Mouse (Mus musculus): ENCODE results near the gene Col1a1. TPM values are rescaled to one million over a fixed set of nuclear protein-coding genes. Genes with fewer than 3 reads are reported as not detected.

Col1a1 gene
- polyA plus RNA-seq, 1 experiment from 2014 or later = 163 TPM

DNA sequence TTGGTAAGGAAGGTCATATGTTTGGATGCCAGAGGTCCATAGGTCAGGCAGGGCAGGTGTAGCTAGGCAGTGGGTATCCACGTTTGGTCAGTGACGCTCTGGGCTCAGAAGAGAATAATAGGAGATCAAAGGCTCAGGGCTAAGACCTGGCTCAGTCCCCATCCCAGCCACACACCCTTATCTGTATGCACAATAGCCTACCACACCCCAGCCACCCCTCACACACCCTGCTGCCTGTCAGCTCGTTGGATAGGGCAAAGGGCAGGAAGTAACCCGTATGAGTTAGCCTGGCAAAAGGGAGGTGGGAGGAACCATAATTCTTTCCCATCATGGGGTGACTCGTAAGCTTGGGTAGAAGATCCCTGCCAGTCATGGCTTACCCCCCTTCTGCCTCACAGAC lies 61.6 kb downstream of the Col1a1 start:
- DNase-seq (ENCODE audit: low spot score) = no peak
- Histone ChIP-seq H3K4me2 (ENCODE audit: low read depth, low read length, severe bottlenecking) (no peak overlapping the region), H3K4me1 (replicated peaks; ENCODE audit: control insufficient read depth, insufficient read depth, low read length) (peaks cover 21% of the 10 kb centered on the region), H3K36me3 (ENCODE audit: control insufficient read depth, insufficient read depth, low read length) (peaks cover 11% of the 10 kb centered on the region; the same call in 1 of the 2 replicates), H3K9ac (ENCODE audit: low read length) (no peak overlapping the region), H3K4me3 (ENCODE audit: low read depth, low read length) (no peak overlapping the region), H3K27ac (ENCODE audit: low read depth, low read length) (no peak overlapping the region), H3K9me3 (ENCODE audit: control insufficient read depth, low read length) (no peaks in the 10 kb centered on the region), H3K27me3 (ENCODE audit: control insufficient read depth, insufficient read depth, low read length) (no peaks in the 10 kb centered on the region)
- WGBS = 73% methylated on average over 5 of the region's 5 CpGs
- ATAC-seq (replicated peaks; ENCODE audit: low FRiP score) = no peak

DNA sequence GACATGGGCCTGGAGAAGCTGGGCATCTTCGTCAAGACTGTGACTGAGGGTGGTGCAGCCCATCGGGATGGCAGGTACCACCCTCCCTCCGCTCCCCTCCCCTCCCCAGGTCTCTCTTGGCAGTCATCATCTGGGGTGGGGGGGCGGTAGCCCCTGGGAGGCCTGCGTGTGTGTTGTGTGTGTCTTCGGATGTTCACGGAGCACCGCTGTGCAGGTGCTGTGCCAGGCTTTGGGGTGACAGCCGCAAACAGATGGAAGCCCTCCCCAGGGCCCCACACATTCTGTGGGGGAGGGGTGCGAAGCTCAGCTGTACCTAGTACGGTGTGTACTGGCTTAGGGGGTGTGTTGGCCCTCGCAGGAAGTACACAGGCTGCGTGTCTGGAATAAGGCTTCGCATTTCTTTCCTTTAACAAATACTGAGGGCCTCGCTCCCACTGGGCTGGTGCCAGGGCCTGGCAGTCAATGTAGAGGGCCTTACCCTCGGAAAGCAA lies 62.1 kb downstream of the Col1a1 start:
- Histone ChIP-seq H3K9me3 (ENCODE audit: control insufficient read depth, low read length) (no peaks in the 10 kb centered on the region), H3K4me3 (ENCODE audit: low read depth, low read length) (no peak overlapping the region), H3K27ac (ENCODE audit: low read depth, low read length) (0 out of 2 replicates have a peak overlapping the region, but pooled peaks have one; percentile 12), H3K4me1 (replicated peaks; ENCODE audit: control insufficient read depth, insufficient read depth, low read length) (peaks cover 17% of the 10 kb centered on the region), H3K4me2 (ENCODE audit: low read depth, low read length, severe bottlenecking) (no peak overlapping the region), H3K36me3 (ENCODE audit: control insufficient read depth, insufficient read depth, low read length) (peaks cover 16% of the 10 kb centered on the region; the same call in 1 of the 2 replicates), H3K9ac (ENCODE audit: low read length) (no peak overlapping the region), H3K27me3 (ENCODE audit: control insufficient read depth, insufficient read depth, low read length) (no peaks in the 10 kb centered on the region)
- ATAC-seq (replicated peaks; ENCODE audit: low FRiP score) (no peak), DNase-seq (ENCODE audit: low spot score) (no peak)
- 88% methylated on average over 16 of the region's 16 CpGs for WGBS

DNA sequence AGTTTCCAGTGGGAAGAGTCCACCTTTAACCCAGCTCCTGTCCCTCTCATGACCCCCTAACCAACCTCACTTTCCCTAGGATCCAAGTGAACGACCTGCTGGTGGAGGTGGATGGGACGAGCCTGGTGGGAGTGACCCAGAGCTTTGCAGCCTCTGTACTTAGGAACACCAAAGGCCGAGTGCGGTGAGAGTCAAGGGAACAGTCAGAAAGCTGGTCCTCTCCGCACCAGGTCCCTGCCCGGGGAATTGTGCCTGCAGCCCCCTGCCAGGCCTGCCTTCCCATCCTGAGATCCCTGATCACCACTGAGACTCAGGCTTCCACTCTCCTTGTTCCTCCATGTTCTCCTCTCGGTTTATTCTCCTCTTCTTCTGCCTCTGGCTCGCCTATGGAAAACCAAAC lies 64.1 kb downstream of the Col1a1 start:
- no peak for ATAC-seq (replicated peaks; ENCODE audit: low FRiP score)
- peak; percentile 46 for DNase-seq (ENCODE audit: low spot score)
- Histone ChIP-seq H3K36me3 (ENCODE audit: control insufficient read depth, insufficient read depth, low read length) (peaks cover 17% of the 10 kb centered on the region; the same call in 1 of the 2 replicates), H3K9me3 (ENCODE audit: control insufficient read depth, low read length) (no peaks in the 10 kb centered on the region), H3K9ac (ENCODE audit: low read length) (no peak overlapping the region; the same call in 1 of the 2 replicates), H3K4me2 (ENCODE audit: low read depth, low read length, severe bottlenecking) (no peak overlapping the region), H3K4me1 (replicated peaks; ENCODE audit: control insufficient read depth, insufficient read depth, low read length) (peaks cover 8% of the 10 kb centered on the region; the same call in 1 of the 2 replicates), H3K4me3 (ENCODE audit: low read depth, low read length) (no peak overlapping the region), H3K27ac (ENCODE audit: low read depth, low read length) (no peak overlapping the region), H3K27me3 (ENCODE audit: control insufficient read depth, insufficient read depth, low read length) (no peaks in the 10 kb centered on the region)
- 81% methylated on average over 8 of the region's 8 CpGs for WGBS

DNA sequence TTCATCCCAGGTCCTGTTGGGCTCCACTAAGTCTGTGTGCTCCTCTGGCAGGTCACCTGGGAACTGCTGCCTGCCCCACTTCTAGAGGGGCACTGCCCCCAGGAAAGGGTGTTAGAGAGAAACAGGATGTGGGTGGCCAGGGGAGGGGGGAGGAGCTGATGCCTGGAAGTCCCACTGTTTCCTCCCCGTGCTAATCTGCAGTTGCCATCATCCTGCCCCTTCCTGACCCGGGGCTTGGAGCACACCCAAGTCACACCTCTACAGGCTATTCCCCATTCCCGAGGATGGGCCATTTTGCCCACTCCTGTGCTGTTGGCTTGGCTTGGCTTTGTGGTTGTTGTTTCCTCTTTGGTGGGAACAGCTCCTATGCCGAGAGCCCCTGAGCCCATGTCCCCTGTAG lies 64.5 kb downstream of the Col1a1 start:
- WGBS = 70% methylated on average over 4 of the region's 4 CpGs
- Histone ChIP-seq H3K36me3 (ENCODE audit: control insufficient read depth, insufficient read depth, low read length) (peaks cover 19% of the 10 kb centered on the region; the same call in 1 of the 2 replicates), H3K4me2 (ENCODE audit: low read depth, low read length, severe bottlenecking) (no peak overlapping the region), H3K4me1 (replicated peaks; ENCODE audit: control insufficient read depth, insufficient read depth, low read length) (peaks cover 5% of the 10 kb centered on the region; the same call in 1 of the 2 replicates), H3K27me3 (ENCODE audit: control insufficient read depth, insufficient read depth, low read length) (no peaks in the 10 kb centered on the region), H3K9me3 (ENCODE audit: control insufficient read depth, low read length) (no peaks in the 10 kb centered on the region), H3K27ac (ENCODE audit: low read depth, low read length) (no peak overlapping the region), H3K9ac (ENCODE audit: low read length) (no peak overlapping the region; the same call in 1 of the 2 replicates), H3K4me3 (ENCODE audit: low read depth, low read length) (no peak overlapping the region)
- ATAC-seq (replicated peaks; ENCODE audit: low FRiP score) (peak; percentile 9; the same call in 1 of the 2 replicates), DNase-seq (ENCODE audit: low spot score) (peak; percentile 58)

DNA sequence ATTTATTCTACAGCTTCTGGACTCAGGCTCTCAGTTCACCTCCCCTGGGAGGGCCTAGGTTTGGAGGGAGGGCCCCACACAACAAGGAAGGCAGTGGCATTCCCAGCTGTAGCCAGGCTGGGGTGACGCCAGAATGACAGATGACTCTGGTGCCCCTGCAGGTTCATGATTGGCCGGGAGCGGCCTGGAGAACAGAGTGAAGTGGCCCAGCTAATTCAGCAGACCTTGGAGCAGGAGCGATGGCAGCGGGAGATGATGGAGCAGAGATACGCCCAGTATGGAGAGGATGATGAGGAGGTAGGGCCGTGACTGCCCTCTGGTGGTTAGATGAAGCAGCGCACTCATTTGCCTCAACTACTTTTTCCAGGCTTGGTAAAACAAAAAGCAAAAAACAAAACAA lies 65.0 kb downstream of the Col1a1 start:
- peak; percentile 70 for ATAC-seq (replicated peaks; ENCODE audit: low FRiP score)
- no peak overlapping the region for H3K9ac ChIP-seq (ENCODE audit: low read length)

DNA sequence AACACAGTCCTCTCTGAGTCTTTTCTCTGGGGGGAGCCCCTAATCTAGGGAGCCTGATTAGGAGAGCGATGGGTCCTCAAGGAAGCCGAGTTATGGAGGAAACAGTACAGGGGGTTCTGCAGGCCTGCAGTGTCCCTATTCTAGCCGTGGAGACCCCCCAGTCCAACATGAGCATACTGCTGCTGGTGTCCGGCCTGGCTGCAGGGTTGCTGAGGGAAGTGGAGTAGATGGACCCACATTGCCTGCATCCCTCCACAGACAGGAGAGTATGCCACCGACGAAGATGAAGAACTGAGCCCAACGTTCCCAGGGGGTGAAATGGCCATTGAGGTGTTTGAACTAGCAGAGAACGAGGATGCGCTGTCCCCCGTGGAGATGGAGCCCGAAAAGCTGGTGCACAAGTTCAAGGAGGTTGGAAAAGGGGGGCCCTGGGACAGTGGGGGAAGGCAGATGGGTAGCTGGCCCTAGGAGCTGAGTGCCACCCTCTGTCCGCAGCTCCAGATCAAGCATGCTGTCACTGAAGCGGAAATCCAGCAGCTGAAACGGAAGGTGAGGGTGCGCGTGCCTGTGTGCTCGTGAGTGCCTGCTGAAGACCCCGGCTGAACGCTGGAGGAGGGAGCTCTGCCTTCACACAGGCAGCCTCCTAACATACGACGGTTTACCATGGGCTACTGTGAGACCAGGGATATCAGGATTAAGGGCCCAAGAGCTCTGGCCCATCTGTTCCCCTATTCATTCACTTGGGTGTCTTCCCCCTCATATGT lies 65.7 kb downstream of the Col1a1 start:
- Histone ChIP-seq H3K4me3 (ENCODE audit: low read depth, low read length) (no peak overlapping the region), H3K4me1 (replicated peaks; ENCODE audit: control insufficient read depth, insufficient read depth, low read length) (peaks cover 4% of the 10 kb centered on the region; the same call in 1 of the 2 replicates), H3K27me3 (ENCODE audit: control insufficient read depth, insufficient read depth, low read length) (no peaks in the 10 kb centered on the region), H3K27ac (ENCODE audit: low read depth, low read length) (no peak overlapping the region), H3K9ac (ENCODE audit: low read length) (no peak overlapping the region), H3K9me3 (ENCODE audit: control insufficient read depth, low read length) (no peaks in the 10 kb centered on the region), H3K36me3 (ENCODE audit: control insufficient read depth, insufficient read depth, low read length) (peaks cover 14% of the 10 kb centered on the region; the same call in 1 of the 2 replicates), H3K4me2 (ENCODE audit: low read depth, low read length, severe bottlenecking) (no peak overlapping the region)
- DNase-seq (ENCODE audit: low spot score) (peak; percentile 49), ATAC-seq (replicated peaks; ENCODE audit: low FRiP score) (no peak)
- WGBS = 86% methylated on average over 21 of the region's 21 CpGs

More for the DNA sequence above, 65.0 kb downstream of the Col1a1 start:
- peaks cover 19% of the 10 kb centered on the region; the same call in 1 of the 2 replicates for H3K36me3 ChIP-seq (ENCODE audit: control insufficient read depth, insufficient read depth, low read length)
- no peak overlapping the region for H3K27ac ChIP-seq (ENCODE audit: low read depth, low read length)
- peak; percentile 82 for DNase-seq (ENCODE audit: low spot score)
- no peaks in the 10 kb centered on the region for H3K9me3 ChIP-seq (ENCODE audit: control insufficient read depth, low read length)
- no peaks in the 10 kb centered on the region for H3K27me3 ChIP-seq (ENCODE audit: control insufficient read depth, insufficient read depth, low read length)
- H3K4me1 ChIP-seq (replicated peaks; ENCODE audit: control insufficient read depth, insufficient read depth, low read length) = peaks cover 4% of the 10 kb centered on the region; the same call in 1 of the 2 replicates
- H3K4me2 ChIP-seq (ENCODE audit: low read depth, low read length, severe bottlenecking) = no peak overlapping the region
- no peak overlapping the region for H3K4me3 ChIP-seq (ENCODE audit: low read depth, low read length)
- 1% methylated on average over 8 of the region's 8 CpGs for whole genome bisulfite sequencing

Other genes with a start within 250 kb of the Col1a1 start
- not detected in 2 replicates for gene Gm11541, start 231.7 kb upstream of the Col1a1 start, polyA plus RNA-seq (2014; fragmentation: Nextera tagmentation; extraction: Ambion mirVana)
- 0.23 TPM in 1 of 2 replicates, not detected in the other for gene Cdc34b, start 194.4 kb upstream of the Col1a1 start, polyA plus RNA-seq (2014; fragmentation: Nextera tagmentation; extraction: Ambion mirVana)
- gene Tmem92, start 153.5 kb upstream of the Col1a1 start, polyA plus RNA-seq (2014; fragmentation: Nextera tagmentation; extraction: Ambion mirVana) = not detected in 2 replicates
- not detected in 2 replicates for gene Hils1, start 31.4 kb downstream of the Col1a1 start, polyA plus RNA-seq (2014; fragmentation: Nextera tagmentation; extraction: Ambion mirVana)
- gene Sgca, start 40.1 kb downstream of the Col1a1 start, polyA plus RNA-seq (2014; fragmentation: Nextera tagmentation; extraction: Ambion mirVana) = not detected in 2 replicates
- gene Ppp1r9b, start 54.8 kb downstream of the Col1a1 start, polyA plus RNA-seq (2014; fragmentation: Nextera tagmentation; extraction: Ambion mirVana) = 17.2 and 18.6 TPM in 2 replicates
- 56.8 and 59.2 TPM in 2 replicates for gene Samd14, start 73.7 kb downstream of the Col1a1 start, polyA plus RNA-seq (2014; fragmentation: Nextera tagmentation; extraction: Ambion mirVana)
- gene Pdk2, start 105.1 kb downstream of the Col1a1 start, polyA plus RNA-seq (2014; fragmentation: Nextera tagmentation; extraction: Ambion mirVana) = 16.5 and 17.4 TPM in 2 replicates
- gene Itga3, start 140.6 kb downstream of the Col1a1 start, polyA plus RNA-seq (2014; fragmentation: Nextera tagmentation; extraction: Ambion mirVana) = 4.4 and 5.4 TPM in 2 replicates
- 1.4 TPM in 2 replicates for gene Dlx3, start 183.9 kb downstream of the Col1a1 start, polyA plus RNA-seq (2014; fragmentation: Nextera tagmentation; extraction: Ambion mirVana)
- gene Dlx4, start 210.0 kb downstream of the Col1a1 start, polyA plus RNA-seq (2014; fragmentation: Nextera tagmentation; extraction: Ambion mirVana) = 0.23 and 0.29 TPM in 2 replicates

Measured in forebrain, embryonic 11.5 days (tissue).